Mouse (Mus musculus): ENCODE measurements at regions not wholly inside any gene's neighbourhood (a gene's known extent, or its start where the extent isn't known, plus 50 kb on each side); places are given as distances from the start of the nearest gene placed in this dataset.
"Not testable (repeated sequence)": the region's sequence is repeated elsewhere in the genome, so short reads cannot be mapped to it uniquely, and the experiment has no call there.

GRCm38 (mm10) chr3:31807741-31808140 is 94.6 kb upstream of the Kcnmb2 start:
- H3K4me1 ChIP-seq (ENCODE audit: control insufficient read depth, insufficient read depth, low read length) = no peaks in the 10 kb centered on the region
- 71% methylated on average over 2 of the region's 2 CpGs for WGBS
- H3K9ac ChIP-seq (ENCODE audit: low read depth, low read length) = no peak overlapping the region
- H3K36me3 ChIP-seq (ENCODE audit: control insufficient read depth, insufficient read depth, low read length) = no peaks in the 10 kb centered on the region
- no peak overlapping the region for H3K4me2 ChIP-seq (ENCODE audit: low read length)
- no peak overlapping the region for H3K27ac ChIP-seq (ENCODE audit: low read length)
- H3K9me3 ChIP-seq (replicated peaks; ENCODE audit: control insufficient read depth, low read length, poor library complexity, severe bottlenecking) = no peaks in the 10 kb centered on the region
- no peak overlapping the region for H3K4me3 ChIP-seq (ENCODE audit: low read depth, low read length)
- H3K27me3 ChIP-seq (ENCODE audit: control insufficient read depth, insufficient read depth, low read depth, low read length) = no peaks in the 10 kb centered on the region
- no peak for ATAC-seq

DNA sequence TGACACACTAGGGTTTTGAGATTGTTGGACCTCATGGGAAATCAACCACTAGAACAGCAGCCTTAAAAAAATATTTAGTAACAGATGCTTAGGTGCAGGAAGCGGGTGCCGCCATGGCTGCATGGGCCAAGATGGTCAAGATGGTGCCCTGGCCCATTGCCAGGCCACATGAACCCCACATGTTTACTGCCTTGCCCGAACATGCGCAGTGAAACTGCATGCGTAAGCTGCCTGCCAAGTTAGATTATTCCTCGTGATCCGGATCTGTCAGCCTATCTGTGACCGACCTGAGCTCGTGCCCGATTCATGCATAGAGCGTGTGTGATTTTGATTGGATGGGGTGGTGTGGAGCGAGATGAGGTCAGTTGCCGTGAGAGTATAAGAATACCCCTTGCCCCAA is 93.2 kb upstream of the Kcnmb2 start:
- H3K27me3 ChIP-seq (ENCODE audit: control insufficient read depth, insufficient read depth, low read depth, low read length); H3K4me3 ChIP-seq (ENCODE audit: low read depth, low read length); H3K4me2 ChIP-seq (ENCODE audit: low read length); H3K36me3 ChIP-seq (ENCODE audit: control insufficient read depth, insufficient read depth, low read length); H3K4me1 ChIP-seq (ENCODE audit: control insufficient read depth, insufficient read depth, low read length); ATAC-seq; H3K9me3 ChIP-seq (replicated peaks; ENCODE audit: control insufficient read depth, low read length, poor library complexity, severe bottlenecking); H3K27ac ChIP-seq (ENCODE audit: low read length); H3K9ac ChIP-seq (ENCODE audit: low read depth, low read length): not testable (repeated sequence)
- 93% methylated on average over 13 of the region's 13 CpGs for WGBS

DNA sequence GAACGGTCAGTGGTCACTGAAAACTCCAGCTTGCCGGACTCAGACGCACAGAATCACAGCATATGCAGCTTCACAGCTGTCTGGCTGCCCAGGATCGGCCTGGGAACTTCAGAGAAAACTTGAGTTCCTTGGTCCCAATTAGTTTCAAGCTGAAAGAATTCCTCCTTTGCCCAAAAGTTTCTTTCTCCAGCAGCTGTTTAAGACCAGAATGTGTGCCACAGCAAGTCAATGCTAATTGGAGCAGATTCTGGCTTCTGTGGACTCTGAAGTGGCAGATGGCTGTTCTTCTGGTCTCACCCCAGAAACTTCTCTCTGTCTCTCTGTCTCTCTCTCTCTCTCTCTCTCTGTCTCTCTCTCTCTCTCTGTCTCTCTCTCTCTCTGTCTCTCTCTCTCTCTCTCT is 91.1 kb upstream of the Kcnmb2 start:
- H3K27me3 ChIP-seq (ENCODE audit: control insufficient read depth, insufficient read depth, low read depth, low read length) = no peaks in the 10 kb centered on the region
- ATAC-seq = no peak
- no peak overlapping the region for H3K4me3 ChIP-seq (ENCODE audit: low read depth, low read length)
- no peaks in the 10 kb centered on the region for H3K4me1 ChIP-seq (ENCODE audit: control insufficient read depth, insufficient read depth, low read length)
- WGBS = 68% methylated on average over 4 of the region's 4 CpGs
- no peak overlapping the region for H3K27ac ChIP-seq (ENCODE audit: low read length)
- H3K36me3 ChIP-seq (ENCODE audit: control insufficient read depth, insufficient read depth, low read length) = no peaks in the 10 kb centered on the region
- H3K9me3 ChIP-seq (replicated peaks; ENCODE audit: control insufficient read depth, low read length, poor library complexity, severe bottlenecking) = no peaks in the 10 kb centered on the region
- no peak overlapping the region for H3K9ac ChIP-seq (ENCODE audit: low read depth, low read length)
- no peak overlapping the region for H3K4me2 ChIP-seq (ENCODE audit: low read length)

- H3K27me3 ChIP-seq (ENCODE audit: control insufficient read depth, insufficient read depth, low read depth, low read length) = no peaks in the 10 kb centered on the region
- H3K4me2 ChIP-seq (ENCODE audit: low read length) = no peak overlapping the region
- ATAC-seq = no peak
- no peak overlapping the region for H3K4me3 ChIP-seq (ENCODE audit: low read depth, low read length)
- no peaks in the 10 kb centered on the region for H3K9me3 ChIP-seq (replicated peaks; ENCODE audit: control insufficient read depth, low read length, poor library complexity, severe bottlenecking)
- WGBS = 70% methylated on average over 1 of the region's 1 CpGs
- no peak overlapping the region for H3K9ac ChIP-seq (ENCODE audit: low read depth, low read length)
- H3K36me3 ChIP-seq (ENCODE audit: control insufficient read depth, insufficient read depth, low read length) = no peaks in the 10 kb centered on the region
- H3K4me1 ChIP-seq (ENCODE audit: control insufficient read depth, insufficient read depth, low read length) = no peaks in the 10 kb centered on the region
- no peak overlapping the region for H3K27ac ChIP-seq (ENCODE audit: low read length)
Measured at GRCm38 (mm10) chr3:31831913-31832312, 70.4 kb upstream of the Kcnmb2 start.

GRCm38 (mm10) chr3:31841253-31841652 is 61.1 kb upstream of the Kcnmb2 start:
- no peak overlapping the region for H3K4me2 ChIP-seq (ENCODE audit: low read length)
- no peaks in the 10 kb centered on the region for H3K36me3 ChIP-seq (ENCODE audit: control insufficient read depth, insufficient read depth, low read length)
- WGBS = 72% methylated on average over 1 of the region's 1 CpGs
- H3K27me3 ChIP-seq (ENCODE audit: control insufficient read depth, insufficient read depth, low read depth, low read length) = no peaks in the 10 kb centered on the region
- no peak overlapping the region for H3K4me3 ChIP-seq (ENCODE audit: low read depth, low read length)
- no peak overlapping the region for H3K9ac ChIP-seq (ENCODE audit: low read depth, low read length)
- no peaks in the 10 kb centered on the region for H3K4me1 ChIP-seq (ENCODE audit: control insufficient read depth, insufficient read depth, low read length)
- no peaks in the 10 kb centered on the region for H3K9me3 ChIP-seq (replicated peaks; ENCODE audit: control insufficient read depth, low read length, poor library complexity, severe bottlenecking)
- no peak for ATAC-seq
- H3K27ac ChIP-seq (ENCODE audit: low read length) = no peak overlapping the region

DNA sequence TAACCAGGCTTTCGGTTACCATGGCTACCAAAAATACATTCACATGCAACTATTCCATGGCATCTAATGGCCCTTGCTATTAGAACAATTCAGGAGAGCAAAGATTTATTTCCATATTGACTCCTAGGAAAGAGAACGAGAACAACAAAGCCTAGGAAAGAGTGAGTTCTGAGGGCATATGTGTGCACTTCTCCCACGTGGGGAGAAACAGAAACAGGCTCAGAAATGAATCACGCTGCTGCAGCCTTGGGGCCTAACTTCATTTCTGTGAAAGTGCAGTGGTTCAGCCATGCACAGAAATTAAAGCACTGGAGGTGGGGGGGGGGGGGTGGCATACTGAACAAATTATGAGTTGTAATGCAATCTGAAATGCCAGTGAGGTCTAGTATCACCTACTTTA is 55.2 kb upstream of the Kcnmb2 start:
- Histone ChIP-seq H3K27ac (ENCODE audit: low read length) (no peak overlapping the region; the same call in 1 of the 2 replicates), H3K27me3 (ENCODE audit: control insufficient read depth, insufficient read depth, low read depth, low read length) (no peaks in the 10 kb centered on the region), H3K4me1 (ENCODE audit: control insufficient read depth, insufficient read depth, low read length) (peaks cover 5% of the 10 kb centered on the region; the same call in 1 of the 2 replicates), H3K36me3 (ENCODE audit: control insufficient read depth, insufficient read depth, low read length) (no peaks in the 10 kb centered on the region), H3K4me3 (ENCODE audit: low read depth, low read length) (no peak overlapping the region), H3K9me3 (replicated peaks; ENCODE audit: control insufficient read depth, low read length, poor library complexity, severe bottlenecking) (no peaks in the 10 kb centered on the region), H3K4me2 (ENCODE audit: low read length) (no peak overlapping the region), H3K9ac (ENCODE audit: low read depth, low read length) (no peak overlapping the region)
- WGBS = 71% methylated on average over 4 of the region's 4 CpGs
- ATAC-seq = peak; percentile 70

Data from midbrain, embryonic 16.5 days (tissue).